Mouse (Mus musculus) kidney, postnatal 4 days (tissue): Measurements from ENCODE around the gene Gm10662.
"Not testable (repeated sequence)": the region's sequence is repeated elsewhere in the genome, so short reads cannot be mapped to it uniquely, and the experiment has no call there.

Experiments
- DNase-seq, 2 experiments: peaks; one replicate each; pipeline ENCODE4 v3.0.0; 2021; ENCODE audit warnings: mixed read lengths in 2 of 2

The Gm10662 gene

DNA sequence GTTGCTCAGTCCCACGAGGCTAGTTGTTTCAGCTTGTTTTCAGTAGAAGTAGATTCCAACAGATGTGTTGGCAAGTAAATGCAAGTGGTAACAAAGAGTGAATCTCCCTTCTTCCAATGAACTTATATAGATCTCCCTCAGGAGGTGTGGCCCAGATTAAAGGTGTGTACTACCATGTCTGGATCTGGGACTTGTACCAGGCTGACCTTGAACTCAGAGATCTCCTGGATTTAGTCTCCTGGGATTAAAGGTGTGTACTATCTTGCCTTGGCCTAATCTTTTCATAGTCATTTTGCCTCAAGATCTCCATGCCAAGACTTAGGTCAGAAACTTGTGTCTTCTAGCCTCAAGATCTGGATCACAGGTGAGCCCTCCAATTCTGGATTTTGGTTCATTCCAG lies at the start of gene Gm10662:
Gene Gm10662, minus strand, starts transcription at position 101 of the 400 bp plus-strand sequence.
- not testable (repeated sequence) for DNase-seq

DNA sequence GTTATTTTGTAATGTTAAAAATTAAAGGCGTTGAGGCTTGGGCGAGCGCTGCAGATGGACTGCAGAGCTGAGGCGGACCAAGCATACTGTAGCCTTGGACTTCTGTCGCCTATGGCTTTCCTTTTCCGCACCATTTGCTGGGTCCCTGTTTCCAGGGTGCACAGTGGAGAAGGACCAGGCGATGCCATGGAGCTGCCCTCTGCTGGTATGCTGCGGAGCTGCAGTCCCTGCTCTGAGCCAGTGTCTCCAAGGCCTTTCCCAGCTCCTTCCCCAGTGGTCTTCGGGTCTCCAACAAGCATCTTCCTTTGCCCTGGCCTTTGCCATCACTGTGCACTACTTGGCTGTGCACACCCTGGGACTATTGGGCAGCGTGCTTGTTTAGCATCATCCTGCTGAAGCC lies 19.2 kb upstream of the Gm10662 start:
- DNase-seq: not testable (repeated sequence)
